ENCODE assay signal across 9 mouse cellular contexts in the genomic region with DNA sequence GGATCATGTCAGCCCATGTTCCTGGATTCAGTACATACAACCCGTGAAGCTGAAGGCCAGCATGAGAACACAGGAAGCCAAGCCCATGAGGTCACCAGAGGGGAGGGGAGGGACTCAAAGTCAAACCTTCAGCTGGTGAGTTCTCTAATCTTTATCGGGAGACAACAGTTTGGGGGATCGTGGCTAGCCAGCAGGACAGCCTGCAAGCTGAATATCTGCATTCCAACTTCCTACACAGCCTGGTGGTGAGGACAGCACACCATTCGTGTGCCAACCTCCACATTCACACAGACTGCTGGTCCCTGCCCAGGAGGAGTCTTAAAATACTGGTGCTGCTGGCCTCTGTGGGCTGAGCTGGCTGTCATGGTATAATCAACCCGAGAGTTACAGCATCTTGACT.
DNase-seq lines count a peak whose midpoint lies in the region.
"Had no signal": no experiment of that assay in that cellular context is flagged by ENCODE, and none has a peak within 500 bp of the region (broad histone marks: within the 10 kb centered on the region; RNA-seq: fewer than 3 reads in every experiment).

No protein-coding gene starts in this region.

- peak; percentile 21 for DNase-seq in kidney, postnatal 10 days
- no peak for DNase-seq in kidney, adult 18-20 months
- DNase-seq in MEL-GATA-1-ER (ENCODE audit: extremely low read depth, low read depth): peak; percentile 16
- DNase-seq in frontal cortex, postnatal 36 days (ENCODE audit: low spot score in 2 of 2): peak; percentile 58 to 79
- peak; percentile 67 to 79 for DNase-seq in left cerebral cortex, postnatal 36 days (ENCODE audit: low spot score in 2 of 2)
- DNase-seq in thymus, postnatal 25 days: no peak
- no peak for DNase-seq in c-Kit-positive CD71-positive TER-119-positive erythroid progenitor cells, embryonic 14.5 days (ENCODE audit: low spot score)
- DNase-seq: embryo, embryonic 11 days; kidney, adult 11 months had no signal

- intact Hi-C loops in left cerebral cortex, postnatal 36 days (cut with DNase I): loop anchor here (2.0 to 5.0 kb wide), 2 partner anchors 44 to 50 kb away; no protein-coding TSS in a partner anchor

Comparison
In these comparisons a context has a peak if more than half of its experiments do, and no peak if none do; other contexts are left out.
1. DNase-seq: peak in kidney, postnatal 10 days (single experiment), MEL-GATA-1-ER (single experiment), frontal cortex, postnatal 36 days (2 of 2) and left cerebral cortex, postnatal 36 days (2 of 2); none in kidney, adult 18-20 months (single experiment), thymus, postnatal 25 days (single experiment) and c-Kit-positive CD71-positive TER-119-positive erythroid progenitor cells, embryonic 14.5 days (single experiment).